Mouse (Mus musculus) E14TG2a.4 (cell line): ENCODE measurements at regions not wholly inside any gene's neighbourhood (a gene's known extent, or its start where the extent isn't known, plus 50 kb on each side); places are given as distances from the start of the nearest gene placed in this dataset.

Source experiments
- CTCF ChIP-seq: conservative IDR thresholded peaks from 2 replicates; pipeline ENCODE4 v1.5.1; 2014; ENCODE audit warnings: low read length
- NANOG ChIP-seq: IDR thresholded peaks from 2 replicates; pipeline ENCODE4 v1.6.1; 2014; ENCODE audit warnings: borderline replicate concordance, low read length, mixed read lengths
- POU5F1 ChIP-seq: IDR thresholded peaks from 2 replicates; pipeline ENCODE4 v1.6.1; 2014; ENCODE audit warnings: low read length, borderline replicate concordance

DNA sequence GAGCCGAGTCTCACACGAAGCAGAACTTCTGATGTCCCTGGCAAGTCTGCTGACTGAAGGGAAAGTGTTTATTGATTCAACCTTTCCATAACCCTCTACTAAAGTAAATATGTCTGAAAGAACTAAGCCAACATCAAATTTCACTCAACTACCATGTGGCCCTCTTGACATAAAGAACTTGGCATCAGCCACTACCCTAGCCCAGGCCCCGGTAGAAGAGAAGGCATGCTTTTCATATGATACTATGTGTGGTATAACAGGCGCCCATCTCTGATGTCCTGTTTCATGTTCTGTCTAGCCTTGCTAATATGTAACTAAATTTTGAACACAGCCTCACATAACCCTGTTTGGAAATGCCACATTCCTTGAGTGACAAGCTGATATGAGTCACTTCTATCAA lies 811.0 kb upstream of the Sox9 start:
- TF ChIP-seq CTCF (no peak), NANOG (no peak), POU5F1 (no peak)
